Mouse (Mus musculus) lung, postnatal 4 days (tissue): Measurements from ENCODE around the gene Cmtm4.
A peak's percentile ranks its signal among the peaks of the same experiment; 100 is the strongest.
"Not testable (repeated sequence)": the region's sequence is repeated elsewhere in the genome, so short reads cannot be mapped to it uniquely, and the experiment has no call there.

ENCODE experiments used
- DNase-seq, 2 experiments: peaks; one replicate each; pipeline ENCODE4 v3.0.0; 2021

Cmtm4 gene

GRCm38 (mm10) chr8:104334196-104334595, 61.4 kb downstream of the Cmtm4 start:
- peak in 1 of 2 experiments; percentile 24 for DNase-seq

GRCm38 (mm10) chr8:104333786-104334185, 61.8 kb downstream of the Cmtm4 start:
- DNase-seq = peak in 1 of 2 experiments; percentile 26

- DNase-seq = peak in 1 of 2 experiments; percentile 3
Measured at GRCm38 (mm10) chr8:104332665-104333631, 62.7 kb downstream of the Cmtm4 start.

GRCm38 (mm10) chr8:104321930-104322329, 73.7 kb downstream of the Cmtm4 start, which contains the start of gene Cmtm2b:
Cmtm2b (plus strand) TSS chr8:104322230.
- DNase-seq = not testable (repeated sequence)

GRCm38 (mm10) chr8:104321267-104321666, 74.3 kb downstream of the Cmtm4 start, which contains the start of gene Gm11020:
Gm11020 (plus strand) TSS chr8:104321567.
- DNase-seq = not testable (repeated sequence)

- peak in 1 of 2 experiments; percentile 25 for DNase-seq
Measured at GRCm38 (mm10) chr8:104313311-104313710, 82.3 kb downstream of the Cmtm4 start.

GRCm38 (mm10) chr8:104312023-104312422, 83.6 kb downstream of the Cmtm4 start:
- DNase-seq = not testable (repeated sequence)

- not testable (repeated sequence) for DNase-seq
Measured at GRCm38 (mm10) chr8:104309441-104310155, 86.0 kb downstream of the Cmtm4 start, which contains the start of the genes Gm45711 and Cmtm1. Gm45711 (minus strand) TSS chr8:104310081. Cmtm1 (minus strand) TSS chr8:104310145.

- DNase-seq = not testable (repeated sequence)
Measured at GRCm38 (mm10) chr8:104308341-104308740, 87.3 kb downstream of the Cmtm4 start.

GRCm38 (mm10) chr8:104304962-104305361, 90.6 kb downstream of the Cmtm4 start:
- DNase-seq = no peak

GRCm38 (mm10) chr8:104302536-104302935, 93.1 kb downstream of the Cmtm4 start:
- DNase-seq = not testable (repeated sequence)

- not testable (repeated sequence) for DNase-seq
Measured at GRCm38 (mm10) chr8:104301577-104301976, 94.0 kb downstream of the Cmtm4 start.
